Mouse (Mus musculus) urinary bladder, postnatal 36 days (tissue): ENCODE measurements around the gene Ubqln2.

Source experiments
- DNase-seq, 2 experiments: peaks; one replicate each; pipeline ENCODE4 v3.0.0; 2022; ENCODE audit warnings: low spot score in 2 of 2, mixed read lengths in 1 of 2

Ubqln2 gene

GRCm38 (mm10) chrX:153497688-153498516 lies at the start of gene Ubqln2:
Gene Ubqln2, plus strand, starts transcription at chrX:153498227.
- DNase-seq = peak; percentile 51 to 72

DNA sequence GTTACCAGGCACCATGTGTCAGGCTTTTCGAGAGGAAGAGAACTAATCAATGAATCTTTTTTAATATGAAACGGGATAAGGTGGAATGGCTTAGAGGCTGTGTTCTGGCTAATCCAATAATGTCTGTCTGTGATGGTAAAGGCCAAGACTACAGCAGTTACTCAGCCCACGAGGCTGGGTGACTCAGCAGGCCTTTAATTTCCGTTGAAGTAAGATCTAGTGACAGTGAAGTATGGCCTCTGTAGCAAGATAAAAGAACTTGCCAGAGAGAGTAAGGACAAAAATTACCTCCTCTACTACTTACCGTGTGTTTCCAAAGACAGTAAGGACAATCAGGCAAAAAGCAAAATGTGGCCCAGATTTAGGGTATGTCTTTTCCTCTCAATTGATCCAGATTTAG lies 46.1 kb upstream of the Ubqln2 start:
- DNase-seq = no peak

GRCm38 (mm10) chrX:153476760-153477248 lies 21.2 kb upstream of the Ubqln2 start:
- no peak for DNase-seq

DNA sequence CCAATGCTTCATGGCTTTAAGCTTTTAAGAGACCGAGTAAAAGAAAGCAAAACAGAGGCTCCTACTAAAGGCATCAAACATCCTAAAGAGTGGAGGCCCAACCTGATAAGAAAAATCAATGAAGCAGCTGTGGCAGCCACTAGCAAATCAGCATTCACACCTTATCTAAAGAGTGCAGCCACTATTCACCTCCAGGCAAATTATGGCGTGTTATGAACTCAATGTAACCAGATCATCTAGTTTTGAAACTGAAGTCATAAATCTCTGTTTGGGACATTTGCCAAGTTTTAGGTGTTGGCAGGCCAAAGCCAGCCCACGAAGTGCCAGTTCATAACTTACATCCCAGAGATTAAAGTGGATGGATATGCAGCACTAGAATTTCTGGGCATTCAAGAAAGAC lies 5.7 kb upstream of the Ubqln2 start:
- DNase-seq = no peak

- peak in 1 of 2 experiments; percentile 8 for DNase-seq
Observed at GRCm38 (mm10) chrX:153498665-153499293, 752 bp downstream of the Ubqln2 start.

- DNase-seq = no peak
Observed at GRCm38 (mm10) chrX:153499294-153500046, 1.4 kb downstream of the Ubqln2 start.

DNA sequence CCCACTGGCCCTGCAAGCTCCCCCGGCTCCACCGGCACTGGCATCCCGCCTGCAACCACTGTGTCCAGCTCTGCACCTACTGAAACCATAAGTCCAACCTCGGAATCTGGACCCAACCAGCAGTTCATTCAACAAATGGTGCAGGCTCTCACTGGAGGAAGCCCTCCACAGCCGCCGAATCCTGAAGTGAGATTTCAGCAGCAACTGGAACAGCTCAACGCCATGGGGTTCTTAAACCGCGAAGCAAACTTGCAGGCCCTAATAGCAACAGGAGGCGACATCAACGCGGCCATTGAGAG lies 2.0 kb downstream of the Ubqln2 start:
- no peak for DNase-seq

DNA sequence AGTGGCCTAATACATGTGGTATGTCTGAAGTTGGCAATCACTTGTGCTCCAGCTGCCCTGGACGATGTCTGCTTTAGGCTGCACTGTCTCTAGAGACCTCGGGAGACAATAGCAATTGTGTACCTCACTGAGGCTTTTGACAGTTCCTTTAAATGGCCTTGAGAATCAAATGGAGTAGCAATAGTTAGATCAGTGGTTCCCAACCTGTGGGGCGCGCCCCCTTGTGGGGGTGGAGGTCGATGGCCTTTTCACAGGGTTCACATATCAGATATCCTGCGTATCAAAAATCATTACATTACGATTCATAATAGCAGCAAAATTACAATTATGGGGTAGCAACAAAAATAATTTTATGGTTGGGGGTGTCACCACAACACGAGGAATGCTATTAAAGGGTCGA lies 7.9 kb downstream of the Ubqln2 start:
- DNase-seq = peak in 1 of 2 experiments; percentile 9

GRCm38 (mm10) chrX:153515491-153515890 lies 17.5 kb downstream of the Ubqln2 start:
- DNase-seq = no peak

GRCm38 (mm10) chrX:153528399-153528798 lies 30.4 kb downstream of the Ubqln2 start:
- DNase-seq = no peak
